Mouse (Mus musculus): ENCODE data around the gene Cmc2. TPM values are rescaled to one million over a fixed set of nuclear protein-coding genes. Genes with fewer than 3 reads are reported as not detected.

Cmc2 gene
- total and polyA plus RNA-seq, 2 experiments from 2014 or later, result 6.9 to 26.8 TPM

GRCm38 (mm10) chr8:116852042-116852441 lies 69.2 kb downstream of the Cmc2 start:
- no peak for TF ChIP-seq CTCF (IDR thresholded peaks at IDR 0.05; ENCODE audit: low read depth)
- Histone ChIP-seq H3K4me1 (ENCODE audit: insufficient read depth) (no peaks in the 10 kb centered on the region), H3K9ac (no peak overlapping the region), H3K4me3 (ENCODE audit: low read depth, low read length) (no peak overlapping the region), H3K36me3 (ENCODE audit: insufficient read depth) (no peaks in the 10 kb centered on the region), H3K27ac (ENCODE audit: low read depth, low read length) (no peak overlapping the region), H3K9me3 (ENCODE audit: low read length) (no peaks in the 10 kb centered on the region), H3K27me3 (ENCODE audit: insufficient read depth, low read length) (no peaks in the 10 kb centered on the region), H3K4me2 (ENCODE audit: low read depth) (no peak overlapping the region)
- 91% methylated on average over 11 of the region's 11 CpGs for WGBS
- DNase-seq, result no peak
- no peak for ATAC-seq

GRCm38 (mm10) chr8:116848042-116848441 lies 73.2 kb downstream of the Cmc2 start:
- no peak for TF ChIP-seq CTCF (IDR thresholded peaks at IDR 0.05; ENCODE audit: low read depth)
- Histone ChIP-seq H3K27me3 (ENCODE audit: insufficient read depth, low read length) (no peaks in the 10 kb centered on the region), H3K4me3 (ENCODE audit: low read depth, low read length) (no peak overlapping the region), H3K27ac (ENCODE audit: low read depth, low read length) (no peak overlapping the region), H3K36me3 (ENCODE audit: insufficient read depth) (no peaks in the 10 kb centered on the region), H3K9me3 (ENCODE audit: low read length) (no peaks in the 10 kb centered on the region), H3K9ac (no peak overlapping the region), H3K4me1 (ENCODE audit: insufficient read depth) (no peaks in the 10 kb centered on the region), H3K4me2 (ENCODE audit: low read depth) (no peak overlapping the region)
- ATAC-seq (no peak), DNase-seq (no peak)
- WGBS, result 78% methylated on average over 3 of the region's 3 CpGs

DNA sequence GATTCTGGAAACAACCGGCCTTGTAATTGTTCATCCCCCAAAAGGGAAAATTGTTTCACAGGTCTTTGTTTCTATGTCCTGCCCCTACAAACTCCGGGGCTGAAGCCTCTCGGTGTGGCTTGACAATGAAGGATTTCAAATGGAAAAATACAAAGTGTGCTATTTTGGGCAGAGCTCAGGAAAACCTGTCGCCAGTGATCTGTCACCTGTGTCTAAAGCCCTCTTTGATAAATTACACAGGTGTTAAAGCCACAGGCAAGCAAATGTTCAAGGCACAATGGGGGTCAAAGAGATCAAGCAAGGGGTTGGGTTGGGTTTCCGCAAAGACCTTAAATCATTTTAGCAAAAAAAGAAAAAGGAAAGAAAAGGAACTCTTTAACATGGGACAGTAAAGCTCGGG lies 78.6 kb downstream of the Cmc2 start:
- H3K4me3 ChIP-seq (ENCODE audit: low read depth, low read length), result no peak overlapping the region

More for the DNA sequence above, 78.6 kb downstream of the Cmc2 start:
- Histone ChIP-seq H3K9me3 (ENCODE audit: low read length) (no peaks in the 10 kb centered on the region), H3K36me3 (ENCODE audit: insufficient read depth) (no peaks in the 10 kb centered on the region), H3K9ac (no peak overlapping the region), H3K27me3 (ENCODE audit: insufficient read depth, low read length) (no peaks in the 10 kb centered on the region), H3K27ac (ENCODE audit: low read depth, low read length) (no peak overlapping the region), H3K4me2 (ENCODE audit: low read depth) (no peak overlapping the region), H3K4me1 (ENCODE audit: insufficient read depth) (no peaks in the 10 kb centered on the region)
- 82% methylated on average over 6 of the region's 6 CpGs for WGBS
- TF ChIP-seq CTCF (IDR thresholded peaks at IDR 0.05; ENCODE audit: low read depth), result no peak
- ATAC-seq, result no peak
- DNase-seq, result no peak

Other genes with a start within 250 kb of the Cmc2 start
- 5.3 and 10.8 TPM in 2 replicates for gene Cdyl2, start 188.5 kb downstream of the Cmc2 start, total RNA-seq (2014; rRNA removed)
- 7.8 and 11.9 TPM in 2 replicates for gene Cdyl2, start 188.5 kb downstream of the Cmc2 start, polyA plus RNA-seq (2015; fragmentation: Nextera tagmentation; extraction: Ambion mirVana)
- 3.6 and 5.2 TPM in 2 replicates for gene Cenpn, start 275 bp upstream of the Cmc2 start, total RNA-seq (2014; rRNA removed)
- gene Cenpn, start 275 bp upstream of the Cmc2 start, polyA plus RNA-seq (2015; fragmentation: Nextera tagmentation; extraction: Ambion mirVana), result 4.7 and 5.9 TPM in 2 replicates
- 24.9 and 39.4 TPM in 2 replicates for gene Atmin, start 21.9 kb upstream of the Cmc2 start, total RNA-seq (2014; rRNA removed)
- gene Atmin, start 21.9 kb upstream of the Cmc2 start, polyA plus RNA-seq (2015; fragmentation: Nextera tagmentation; extraction: Ambion mirVana), result 15.1 and 18.8 TPM in 2 replicates
- 7.8 and 7.9 TPM in 2 replicates for gene 1700030J22Rik, start 57.5 kb upstream of the Cmc2 start, total RNA-seq (2014; rRNA removed)
- gene 1700030J22Rik, start 57.5 kb upstream of the Cmc2 start, polyA plus RNA-seq (2015; fragmentation: Nextera tagmentation; extraction: Ambion mirVana), result 4.3 and 6.5 TPM in 2 replicates
- gene Gcsh, start 72.1 kb upstream of the Cmc2 start, total RNA-seq (2014; rRNA removed), result 50.2 and 58.5 TPM in 2 replicates
- gene Gcsh, start 72.1 kb upstream of the Cmc2 start, polyA plus RNA-seq (2015; fragmentation: Nextera tagmentation; extraction: Ambion mirVana), result 87.0 and 92.0 TPM in 2 replicates
- not detected in 2 replicates for gene Pkd1l2, start 161.0 kb upstream of the Cmc2 start, total RNA-seq (2014; rRNA removed)
- 0.06 TPM in 1 of 2 replicates, not detected in the other for gene Pkd1l2, start 161.0 kb upstream of the Cmc2 start, polyA plus RNA-seq (2015; fragmentation: Nextera tagmentation; extraction: Ambion mirVana)
- gene Bco1, start 174.4 kb upstream of the Cmc2 start, total RNA-seq (2014; rRNA removed), result not detected in 2 replicates
- gene Bco1, start 174.4 kb upstream of the Cmc2 start, polyA plus RNA-seq (2015; fragmentation: Nextera tagmentation; extraction: Ambion mirVana), result 0.31 TPM in 1 of 2 replicates, not detected in the other
- 9.4 and 13.6 TPM in 2 replicates for gene Gan, start 236.7 kb upstream of the Cmc2 start, total RNA-seq (2014; rRNA removed)
- gene Gan, start 236.7 kb upstream of the Cmc2 start, polyA plus RNA-seq (2015; fragmentation: Nextera tagmentation; extraction: Ambion mirVana), result 3.2 and 4.8 TPM in 2 replicates